28 mouse cellular contexts compared by ENCODE assay signal in genomic region chr14:21278290-21278689, GRCm38 (mm10).
DNase-seq lines count a peak whose midpoint lies in the region; ATAC-seq and TF ChIP-seq lines count a peak whose summit lies in the region.
"Had no signal": no experiment of that assay in that cellular context is flagged by ENCODE, and none has a peak within 500 bp of the region (broad histone marks: within the 10 kb centered on the region; RNA-seq: fewer than 3 reads in every experiment).

No protein-coding gene starts in this region.

- H3K27me3 ChIP-seq in kidney, adult 2 months (replicated peaks; ENCODE audit: control insufficient read depth, insufficient read depth, low read length), result no peaks in the 10 kb centered on the region
- H3K27me3 ChIP-seq in liver, postnatal 0 days (ENCODE audit: insufficient read depth, low read length), result no peaks in the 10 kb centered on the region
- H3K27me3 ChIP-seq in liver, embryonic 12.5 days (replicated peaks), result no peaks in the 10 kb centered on the region
- no peaks in the 10 kb centered on the region for H3K27me3 ChIP-seq in hindbrain, embryonic 13.5 days
- H3K27me3 ChIP-seq: embryonic facial prominence, embryonic 12.5 days; embryonic facial prominence, embryonic 15.5 days; forebrain, embryonic 12.5 days; forebrain, embryonic 15.5 days; heart, embryonic 12.5 days; heart, embryonic 15.5 days had no signal

- peaks cover 4% of the 10 kb centered on the region for H3K4me1 ChIP-seq in kidney, adult 2 months (ENCODE audit: control insufficient read depth, insufficient read depth, low read length)
- H3K4me1 ChIP-seq in liver, postnatal 0 days (ENCODE audit: insufficient read depth), result peaks cover 16% of the 10 kb centered on the region
- H3K4me1 ChIP-seq in liver, embryonic 12.5 days, result peaks cover 8% of the 10 kb centered on the region
- H3K4me1 ChIP-seq in brown adipose tissue, adult 24 weeks (ENCODE audit: control insufficient read depth, insufficient read depth, insufficient read length, low read length), result no peaks in the 10 kb centered on the region
- no peaks in the 10 kb centered on the region for H3K4me1 ChIP-seq in hindbrain, embryonic 13.5 days (replicated peaks)
- H3K4me1 ChIP-seq: embryonic facial prominence, embryonic 15.5 days; hindbrain, embryonic 10.5 days had no signal

- TF ChIP-seq POLR2A in kidney, adult 2 months (IDR thresholded peaks at IDR 0.05; ENCODE audit: low read depth, low read length), result no peak

- no peak overlapping the region for H3K4me3 ChIP-seq in kidney, adult 2 months (ENCODE audit: insufficient read depth, low read depth, low read length)
- no peak overlapping the region for H3K4me3 ChIP-seq in liver, postnatal 0 days (ENCODE audit: low read depth, low read length)
- no peak overlapping the region for H3K4me3 ChIP-seq in liver, embryonic 12.5 days
- no peak overlapping the region for H3K4me3 ChIP-seq in brown adipose tissue, adult 24 weeks (ENCODE audit: insufficient read depth, low read depth, low read length)
- H3K4me3 ChIP-seq in hindbrain, embryonic 13.5 days, result no peak overlapping the region
- H3K4me3 ChIP-seq: embryonic facial prominence, embryonic 12.5 days; embryonic facial prominence, embryonic 15.5 days; erythroblast, embryonic 14.5 days; forebrain, embryonic 12.5 days; forebrain, embryonic 15.5 days; heart, embryonic 12.5 days; heart, embryonic 15.5 days; hindbrain, embryonic 10.5 days had no signal

- H3K4me2 ChIP-seq in liver, postnatal 0 days (ENCODE audit: low read depth, low read length), result 0 out of 2 replicates have a peak overlapping the region, but pooled peaks have one; percentile 1
- H3K4me2 ChIP-seq in liver, embryonic 12.5 days, result no peak overlapping the region
- no peak overlapping the region for H3K4me2 ChIP-seq in hindbrain, embryonic 13.5 days
- H3K4me2 ChIP-seq: embryonic facial prominence, embryonic 12.5 days; embryonic facial prominence, embryonic 15.5 days; forebrain, embryonic 12.5 days; forebrain, embryonic 15.5 days; heart, embryonic 12.5 days; heart, embryonic 15.5 days; hindbrain, embryonic 14.5 days had no signal

- WGBS in kidney, adult 2 months, result 88% methylated on average over 2 of the region's 2 CpGs
- 91% methylated on average over 2 of the region's 2 CpGs for WGBS in liver, postnatal 0 days (ENCODE audit: insufficient replicate concordance)
- WGBS in liver, embryonic 12.5 days (ENCODE audit: insufficient replicate concordance), result 93% methylated on average over 2 of the region's 2 CpGs
- 98% methylated on average over 2 of the region's 2 CpGs for WGBS in hindbrain, embryonic 13.5 days

- no peaks in the 10 kb centered on the region for H3K36me3 ChIP-seq in kidney, adult 2 months (ENCODE audit: control insufficient read depth, insufficient read depth, low read length)
- no peaks in the 10 kb centered on the region for H3K36me3 ChIP-seq in liver, postnatal 0 days (replicated peaks; ENCODE audit: insufficient read depth, low read length)
- no peaks in the 10 kb centered on the region for H3K36me3 ChIP-seq in liver, embryonic 12.5 days
- no peaks in the 10 kb centered on the region for H3K36me3 ChIP-seq in hindbrain, embryonic 13.5 days
- H3K36me3 ChIP-seq: embryonic facial prominence, embryonic 12.5 days; embryonic facial prominence, embryonic 15.5 days; forebrain, embryonic 12.5 days; forebrain, embryonic 15.5 days; heart, embryonic 12.5 days; heart, embryonic 15.5 days; hindbrain, embryonic 10.5 days had no signal

- no peak for TF ChIP-seq CTCF in kidney, adult 2 months (conservative IDR thresholded peaks at IDR 0.05; ENCODE audit: insufficient read depth, insufficient read length, low read depth, low read length)
- no peak for TF ChIP-seq CTCF in liver, postnatal 0 days (IDR thresholded peaks at IDR 0.05; ENCODE audit: low read depth)

- H3K27ac ChIP-seq in kidney, adult 2 months (ENCODE audit: insufficient read depth, low read depth, low read length), result no peak overlapping the region
- H3K27ac ChIP-seq in liver, postnatal 0 days (ENCODE audit: low read depth), result peak overlapping the region; percentile 73
- no peak overlapping the region for H3K27ac ChIP-seq in liver, embryonic 12.5 days
- 0 out of 2 replicates have a peak overlapping the region, but pooled peaks have one; percentile 1 for H3K27ac ChIP-seq in brown adipose tissue, adult 24 weeks (replicated peaks; ENCODE audit: low read depth, low read length)
- no peak overlapping the region for H3K27ac ChIP-seq in hindbrain, embryonic 13.5 days
- H3K27ac ChIP-seq: embryonic facial prominence, embryonic 12.5 days; embryonic facial prominence, embryonic 15.5 days; forebrain, embryonic 12.5 days; forebrain, embryonic 15.5 days; hindbrain, embryonic 10.5 days; hindbrain, embryonic 14.5 days; hindbrain, postnatal 0 days had no signal

- no peak for TF ChIP-seq EP300 in liver, postnatal 0 days (IDR thresholded peaks at IDR 0.05; ENCODE audit: low read depth)

- DNase-seq in kidney, adult 2 months, result peak; percentile 20
- DNase-seq in kidney, postnatal 14 days, result no peak
- no peak for DNase-seq in liver, postnatal 0 days
- peak; percentile 72 for DNase-seq in adipocyte (ENCODE audit: low spot score)
- DNase-seq: adrenal gland, postnatal 36 days; cerebellum, adult 11 months; cerebellum, adult 2 months; cerebellum, adult 9-11 months; cerebellum, postnatal 25 days; gastrocnemius, postnatal 25 days; heart, adult 18-20 months; heart, postnatal 10 days; heart, postnatal 36 days had no signal

- H3K9me3 ChIP-seq in liver, postnatal 0 days (ENCODE audit: low read length), result no peaks in the 10 kb centered on the region
- H3K9me3 ChIP-seq in liver, embryonic 12.5 days (replicated peaks), result no peaks in the 10 kb centered on the region
- no peaks in the 10 kb centered on the region for H3K9me3 ChIP-seq in hindbrain, embryonic 13.5 days
- H3K9me3 ChIP-seq: embryonic facial prominence, embryonic 12.5 days; embryonic facial prominence, embryonic 15.5 days; forebrain, embryonic 12.5 days; forebrain, embryonic 15.5 days; heart, embryonic 12.5 days; heart, embryonic 15.5 days; hindbrain, embryonic 10.5 days had no signal

- ATAC-seq in liver, postnatal 0 days, result peak; percentile 80
- no peak for ATAC-seq in liver, embryonic 12.5 days
- no peak for ATAC-seq in hindbrain, embryonic 13.5 days (ENCODE audit: low FRiP score)
- ATAC-seq: CD4-positive, CD25-positive, alpha-beta regulatory T cell, adult 4 months; forebrain, embryonic 15.5 days; hindbrain, postnatal 0 days; inflammation-experienced regulatory T-cells, adult 6 months had no signal

- no peak overlapping the region for H3K9ac ChIP-seq in liver, postnatal 0 days (replicated peaks)
- no peak overlapping the region for H3K9ac ChIP-seq in liver, embryonic 12.5 days
- H3K9ac ChIP-seq in hindbrain, embryonic 13.5 days, result no peak overlapping the region
- H3K9ac ChIP-seq: embryonic facial prominence, embryonic 12.5 days; embryonic facial prominence, embryonic 15.5 days; forebrain, embryonic 12.5 days; forebrain, embryonic 15.5 days; heart, embryonic 12.5 days; heart, embryonic 15.5 days; hindbrain, embryonic 14.5 days had no signal

Comparison
In these comparisons a context has a peak if more than half of its experiments do, and no peak if none do; other contexts are left out.
1. DNase-seq: peak in kidney, adult 2 months (single experiment) and adipocyte (single experiment); none in kidney, postnatal 14 days (single experiment) and liver, postnatal 0 days (single experiment).
2. H3K27ac ChIP-seq: peak in liver, postnatal 0 days (single experiment) and brown adipose tissue, adult 24 weeks (single experiment); none in kidney, adult 2 months (single experiment), liver, embryonic 12.5 days (single experiment) and hindbrain, embryonic 13.5 days (single experiment).